Mouse (Mus musculus): ENCODE results near the gene Ppp1r3g.
"Not testable (repeated sequence)": the region's sequence is repeated elsewhere in the genome, so short reads cannot be mapped to it uniquely, and the experiment has no call there.

The Ppp1r3g gene

DNA sequence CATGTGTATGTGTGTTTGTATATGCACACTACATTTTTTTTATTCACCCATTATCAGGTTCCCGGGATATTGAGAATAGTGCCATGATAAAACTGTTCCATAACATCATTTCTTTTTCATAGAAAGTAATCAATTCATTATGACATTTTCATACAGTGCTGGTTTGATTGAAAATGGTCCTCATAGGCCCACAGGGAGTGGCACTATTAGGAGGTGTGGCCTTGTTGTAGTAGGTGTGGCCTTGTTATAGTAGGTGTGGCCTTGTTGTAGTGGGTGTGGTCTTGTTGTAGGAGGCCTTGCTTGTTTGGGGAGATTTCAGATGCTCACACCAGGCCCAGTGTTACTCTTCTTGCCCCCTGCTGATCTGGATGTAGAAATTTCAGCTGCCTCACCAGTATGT is at the start of gene Ppp1r3g:
Gene Ppp1r3g, plus strand, starts transcription at position 301 of the 400 bp plus-strand sequence.
- DNase-seq: no peak

DNA sequence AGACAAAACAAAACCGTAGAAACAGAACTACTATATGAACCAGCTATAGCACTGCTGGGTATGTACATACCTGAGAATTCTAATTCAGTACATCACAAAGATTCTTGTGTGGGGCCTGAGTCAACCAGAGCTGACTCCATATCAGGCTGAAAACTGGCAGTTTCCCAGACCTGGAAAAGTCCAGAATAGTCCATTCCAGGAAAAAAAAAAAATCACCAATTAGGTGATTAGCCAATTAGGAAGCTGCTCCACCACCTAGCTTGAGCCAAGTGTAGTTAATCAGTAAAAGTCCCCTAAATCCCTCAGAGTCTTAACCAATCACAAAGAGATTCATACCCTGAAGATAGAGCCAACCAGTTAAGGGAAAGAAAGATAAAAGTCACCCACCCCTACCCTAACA is 47.2 kb upstream of the Ppp1r3g start:
- DNase-seq: no peak

- DNase-seq: no peak
Observed at GRCm38 (mm10) chr13:35937991-35938390, 20.6 kb upstream of the Ppp1r3g start.

GRCm38 (mm10) chr13:35939871-35940665 is 18.6 kb upstream of the Ppp1r3g start:
- DNase-seq: no peak

- DNase-seq: no peak
Observed at GRCm38 (mm10) chr13:35940934-35941333, 17.7 kb upstream of the Ppp1r3g start.

DNA sequence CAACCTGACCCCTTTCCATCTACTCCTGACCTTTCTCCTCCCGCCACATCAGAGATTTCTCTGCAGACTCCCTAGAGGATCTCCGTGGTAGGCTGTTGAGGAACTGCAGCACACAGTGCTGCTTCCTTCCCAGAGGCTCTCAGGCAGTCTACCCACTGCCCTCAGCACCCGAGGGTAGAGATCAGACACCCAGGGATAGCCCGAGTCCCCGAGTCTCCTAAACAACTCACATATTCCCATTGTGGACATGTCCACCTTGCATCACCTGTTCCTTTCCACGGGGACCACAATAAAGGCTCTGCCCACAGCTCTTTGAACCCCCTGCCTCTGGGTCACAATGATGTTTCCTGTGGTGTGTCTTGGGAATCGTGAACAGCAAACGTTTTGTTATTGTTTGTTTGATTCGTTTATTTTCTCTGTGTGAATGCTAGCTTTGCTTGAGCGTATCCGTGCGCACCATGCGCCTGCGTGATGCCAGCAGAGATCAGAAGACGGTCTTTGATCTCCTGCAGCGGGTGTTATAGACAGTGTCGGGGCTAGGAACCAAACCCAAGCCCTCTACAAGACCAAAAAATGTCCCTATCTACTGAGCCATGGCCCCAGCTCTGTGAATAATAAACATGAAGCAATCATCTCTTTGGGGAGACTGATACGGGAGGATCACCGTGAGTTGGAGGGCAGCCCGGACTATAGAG is 11.8 kb upstream of the Ppp1r3g start:
- DNase-seq: no peak

DNA sequence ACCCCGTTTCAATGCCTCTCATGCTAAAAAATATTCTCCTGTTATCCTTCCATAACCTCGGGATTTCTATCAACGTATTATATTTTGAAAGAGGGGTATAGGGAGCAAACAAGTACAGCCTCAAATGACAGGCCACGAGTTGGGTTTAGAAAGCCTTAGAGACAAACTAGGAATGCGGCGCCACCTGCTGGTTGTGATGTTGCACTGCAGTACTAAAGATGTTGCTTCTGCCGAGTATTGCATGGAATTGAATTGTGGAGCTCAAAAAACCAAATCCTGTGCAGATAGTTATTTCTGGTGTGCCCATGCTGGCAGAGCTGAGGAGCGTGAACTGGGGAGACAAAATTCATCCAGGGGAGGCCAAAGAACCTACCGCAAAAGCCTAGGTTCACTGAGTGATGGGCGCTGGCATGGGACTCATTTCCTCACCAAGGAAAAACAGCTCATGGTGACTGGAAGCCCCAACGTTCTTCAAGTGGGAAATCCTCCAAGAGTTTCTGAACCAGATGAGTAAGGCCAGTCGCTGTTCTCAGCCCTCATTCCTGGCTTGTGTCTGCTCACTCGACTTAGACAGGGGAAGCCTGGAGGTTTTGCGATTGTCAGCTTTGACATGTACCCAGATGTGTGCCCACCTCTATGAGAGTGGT is 11.2 kb upstream of the Ppp1r3g start:
- peak; percentile 75 to 76 for DNase-seq

DNA sequence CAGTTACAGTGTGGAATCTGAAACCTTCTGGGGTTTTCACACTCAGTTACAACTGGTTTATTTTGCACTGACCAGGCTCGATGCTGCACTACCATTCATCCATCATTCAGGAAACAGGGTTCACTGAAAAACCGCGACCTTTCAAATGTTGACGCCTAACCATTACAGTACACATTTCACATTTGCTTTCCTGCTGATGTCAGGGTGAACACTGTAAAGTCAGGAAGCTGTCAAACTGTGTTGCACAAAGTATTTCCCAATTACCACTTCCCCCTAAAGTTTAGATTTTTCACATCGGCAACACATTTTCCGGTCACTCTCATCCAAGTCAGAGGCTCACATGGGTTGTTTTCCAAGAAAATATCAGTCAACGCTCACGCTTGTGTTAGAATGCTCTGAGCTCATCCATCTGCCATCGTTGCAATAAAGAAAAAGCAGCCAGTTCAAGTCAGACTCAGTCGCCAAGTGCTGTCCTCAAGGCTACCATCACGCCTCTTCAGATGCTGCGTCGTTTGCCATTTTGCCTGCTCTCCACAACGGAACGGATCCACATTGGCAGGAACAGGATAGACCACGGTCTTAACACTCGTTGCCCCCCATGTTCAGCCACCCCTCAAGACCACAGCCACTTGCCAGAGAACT is 8.7 kb upstream of the Ppp1r3g start:
- no peak for DNase-seq

DNA sequence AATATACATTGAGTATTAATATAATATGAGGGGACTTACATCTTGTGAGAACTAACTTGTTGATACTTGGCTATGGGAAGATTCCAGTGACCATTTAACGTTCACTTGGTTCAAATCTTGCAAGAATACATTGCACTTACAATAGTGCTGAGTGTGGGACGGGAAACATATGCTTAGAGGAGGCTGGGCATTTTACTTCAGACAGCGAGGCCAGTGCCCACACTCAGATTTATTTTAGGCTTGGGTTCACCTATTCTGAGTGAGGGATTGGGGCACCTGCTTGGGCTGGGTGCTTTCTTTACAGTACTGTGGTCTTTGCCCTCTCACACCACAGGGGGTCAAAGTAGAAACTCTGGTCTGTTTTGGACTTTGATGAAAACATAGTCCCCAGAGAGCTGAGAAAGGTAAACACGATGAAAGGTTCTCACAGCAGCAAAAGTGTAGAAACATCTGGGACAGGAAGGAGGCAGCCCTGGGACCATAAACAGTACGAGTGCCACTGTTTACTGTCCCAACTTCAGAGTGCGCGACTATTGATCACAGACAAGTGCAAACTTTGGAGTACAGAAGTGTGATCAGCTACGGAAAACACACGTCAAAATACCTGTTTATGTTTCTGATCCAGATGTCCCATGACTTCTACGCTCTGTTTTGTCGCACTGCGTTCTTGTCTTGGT is 890 bp downstream of the Ppp1r3g start:
- no peak for DNase-seq

DNA sequence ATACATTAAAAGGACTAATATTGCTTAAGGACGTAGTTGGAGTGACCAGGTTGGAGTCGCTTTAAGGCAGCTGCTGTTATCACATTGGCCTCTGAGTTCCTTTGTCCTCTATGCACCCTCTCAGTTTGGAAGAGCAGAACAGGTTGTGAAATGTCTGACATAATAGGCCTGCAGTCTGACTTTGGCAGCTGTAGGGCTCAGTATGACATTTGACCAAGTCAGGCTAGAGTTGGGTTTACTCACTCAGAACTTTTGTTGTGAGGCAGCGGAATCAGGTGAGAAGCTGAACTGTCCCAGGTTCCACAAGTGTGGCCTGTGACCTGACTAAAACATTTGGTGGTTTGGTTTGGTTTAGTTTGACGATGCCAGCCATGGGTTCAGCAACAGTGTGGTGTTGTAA is 4.9 kb downstream of the Ppp1r3g start:
- DNase-seq: no peak

- DNase-seq: no peak
Observed at GRCm38 (mm10) chr13:35967690-35968089, 9.1 kb downstream of the Ppp1r3g start.

DNA sequence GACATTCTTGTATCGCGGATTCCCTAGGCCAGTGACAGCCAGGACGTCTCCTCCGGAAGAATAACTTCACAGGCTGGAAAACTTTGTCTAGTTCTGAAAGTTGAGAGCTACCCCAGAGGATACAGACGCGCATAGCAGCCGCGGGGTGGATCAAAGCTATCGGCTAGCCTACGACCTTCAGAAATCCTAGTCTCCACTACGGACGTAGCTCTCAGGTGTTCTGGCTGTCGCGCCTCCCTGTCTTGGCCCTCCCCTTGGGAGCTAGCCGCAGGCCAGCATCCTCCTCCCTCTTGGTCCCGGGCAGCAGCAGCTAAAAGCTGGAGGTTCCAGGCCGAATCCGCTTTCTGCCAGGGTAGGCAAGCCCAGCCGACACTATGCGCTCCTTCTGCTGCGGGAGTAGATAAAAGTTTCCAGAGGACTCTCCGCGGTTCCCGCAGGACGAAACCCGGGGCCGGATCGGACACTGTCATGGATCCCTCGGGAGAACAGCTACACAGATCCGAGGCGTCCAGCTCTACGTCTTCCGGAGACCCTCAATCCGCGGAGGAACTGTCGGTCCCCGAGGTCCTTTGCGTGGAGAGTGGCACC is 9.6 kb downstream of the Ppp1r3g start:
- DNase-seq: no peak

GRCm38 (mm10) chr13:35968719-35969430 is 10.2 kb downstream of the Ppp1r3g start:
- no peak for DNase-seq

DNA sequence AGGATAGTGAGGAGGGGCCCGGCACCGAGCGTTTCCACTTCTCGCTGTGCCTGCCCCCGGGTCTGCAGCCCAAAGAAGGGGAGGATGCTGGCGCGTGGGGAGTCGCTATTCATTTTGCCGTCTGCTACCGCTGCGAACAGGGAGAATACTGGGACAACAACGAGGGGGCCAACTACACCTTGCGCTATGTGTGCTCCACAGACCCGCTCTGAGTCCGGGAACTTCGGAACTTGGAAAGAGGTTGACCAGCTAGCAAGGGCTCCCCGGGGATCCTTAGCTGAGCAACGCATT is 10.7 kb downstream of the Ppp1r3g start:
- DNase-seq: no peak

GRCm38 (mm10) chr13:35969829-35970228 is 11.2 kb downstream of the Ppp1r3g start:
- no peak for DNase-seq

- DNase-seq: no peak
Observed at GRCm38 (mm10) chr13:35976912-35977311, 18.3 kb downstream of the Ppp1r3g start.

DNA sequence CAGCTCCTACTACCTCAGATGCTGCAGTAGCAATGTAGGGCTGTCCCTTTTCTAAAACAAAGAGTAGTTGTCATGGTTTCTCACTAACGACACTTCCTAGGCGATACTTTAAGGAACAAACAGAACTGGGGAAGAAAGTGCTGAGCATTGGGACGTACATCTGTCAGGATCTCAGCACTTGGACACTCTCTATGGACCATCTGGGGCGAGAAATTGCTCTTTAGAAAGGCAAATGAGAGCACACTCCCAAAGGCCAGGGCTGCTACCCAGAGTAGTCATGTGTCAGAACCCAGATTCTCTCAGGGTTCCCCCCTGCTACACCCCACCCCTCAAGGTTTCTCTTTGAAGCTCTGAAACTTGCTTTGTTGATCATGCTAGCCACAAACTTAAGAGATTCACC is 21.8 kb downstream of the Ppp1r3g start:
- no peak for DNase-seq

DNA sequence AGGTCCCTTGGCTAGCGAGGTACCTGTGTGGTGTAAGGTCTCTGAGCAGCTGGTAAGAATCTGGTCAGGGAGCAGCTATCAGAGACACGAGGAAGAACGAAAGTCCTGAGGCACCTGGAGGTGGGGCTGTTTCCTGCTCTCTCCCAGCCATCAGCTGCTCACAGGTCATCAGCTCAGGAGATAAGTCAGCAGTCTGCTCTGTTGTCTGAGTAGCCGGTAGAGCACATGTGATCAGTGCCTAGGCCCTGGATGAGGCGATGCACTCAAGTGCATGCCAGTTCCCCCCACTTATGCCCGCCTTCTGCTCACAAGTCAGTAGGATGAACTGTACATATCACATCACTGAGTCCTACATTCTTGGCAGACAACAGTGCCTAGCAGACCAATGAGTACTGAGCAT is 24.3 kb downstream of the Ppp1r3g start:
- no peak for DNase-seq

DNA sequence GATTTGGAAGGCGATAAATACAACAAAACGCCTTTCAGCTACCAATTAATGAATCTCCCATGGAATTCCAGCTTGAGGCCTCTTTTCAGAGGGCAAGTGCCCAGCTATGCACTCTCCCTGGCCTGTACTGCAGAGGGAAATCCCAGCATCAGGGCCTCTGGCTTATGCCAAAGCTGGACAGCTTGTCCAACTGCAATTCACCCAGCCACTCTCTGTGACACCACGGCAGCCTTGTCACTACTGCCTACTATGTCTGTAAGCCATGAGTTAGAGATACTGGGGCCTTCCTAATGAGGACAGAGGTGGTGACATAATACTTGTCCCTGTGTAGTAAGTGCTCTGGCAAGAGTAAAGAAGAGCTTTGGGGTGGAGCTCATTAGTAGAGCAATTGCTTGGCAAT is 30.7 kb downstream of the Ppp1r3g start:
- DNase-seq: no peak

- not testable (repeated sequence) for DNase-seq
Observed at GRCm38 (mm10) chr13:35991185-35991584, 32.5 kb downstream of the Ppp1r3g start.

DNA sequence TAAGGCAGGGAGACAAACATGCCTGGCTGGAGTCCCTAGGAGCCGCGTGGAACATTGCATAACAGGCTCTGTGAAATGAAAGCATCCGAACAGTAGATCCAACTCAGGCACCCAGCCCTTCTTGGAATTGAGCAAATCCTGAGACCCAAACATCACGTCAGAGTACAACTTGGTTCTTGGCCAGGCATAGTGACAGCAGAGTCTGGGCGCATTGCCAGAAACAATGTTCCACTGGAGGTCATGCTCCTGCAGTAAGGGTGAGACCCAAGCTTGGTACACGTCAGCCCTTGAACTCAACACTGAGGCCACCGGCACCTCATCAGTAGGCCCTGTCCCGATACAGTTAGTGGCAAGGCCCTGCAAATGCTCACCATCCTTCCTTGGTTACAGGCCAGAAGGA is 35.4 kb downstream of the Ppp1r3g start:
- no peak for DNase-seq

DNA sequence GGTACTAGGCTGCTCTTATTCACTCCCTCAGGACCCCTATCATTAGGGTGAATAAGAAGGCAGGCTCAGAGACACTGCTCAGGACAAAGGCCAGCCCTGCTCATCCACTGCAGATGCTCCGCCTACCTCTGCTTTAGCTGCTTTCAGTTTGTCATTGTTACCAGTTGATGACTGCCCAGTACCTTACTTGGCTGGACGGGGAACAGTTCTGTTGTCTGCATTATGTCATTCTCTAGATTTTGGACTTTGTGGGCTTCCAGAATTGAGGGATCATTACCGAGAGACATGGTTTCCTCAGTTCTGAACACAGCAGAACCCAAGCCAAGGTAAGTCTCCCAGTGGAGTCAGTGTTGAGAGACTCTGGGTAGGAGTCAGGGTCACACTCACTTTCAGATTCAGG is 36.6 kb downstream of the Ppp1r3g start:
- DNase-seq: no peak
